Mouse (Mus musculus) C2C12 (cell line): Measurements from ENCODE around the gene Ppp1r21.

ENCODE experiments used
- CTCF ChIP-seq: IDR thresholded peaks from one replicate; pipeline ENCODE4 v1.5.1; 2011; ENCODE audit not compliant: control insufficient read depth, insufficient read depth, insufficient read length
- MAX ChIP-seq: IDR thresholded peaks from one replicate; pipeline ENCODE4 v1.6.1; 2011; ENCODE audit warnings: mild to moderate bottlenecking, control low read depth
- MYOD1 ChIP-seq: IDR thresholded peaks from one replicate; pipeline ENCODE4 v1.6.1; 2011; ENCODE audit warnings: low read depth; ENCODE audit not compliant: control insufficient read depth, insufficient read length
- MYOG ChIP-seq: IDR thresholded peaks from one replicate; pipeline ENCODE4 v1.6.1; 2011; ENCODE audit not compliant: control insufficient read depth, insufficient read length; ENCODE audit errors: extremely low read depth
- USF1 ChIP-seq: IDR thresholded peaks from one replicate; pipeline ENCODE4 v1.6.1; 2011; ENCODE audit warnings: low read depth, mild to moderate bottlenecking, control low read depth, moderate library complexity

DNA sequence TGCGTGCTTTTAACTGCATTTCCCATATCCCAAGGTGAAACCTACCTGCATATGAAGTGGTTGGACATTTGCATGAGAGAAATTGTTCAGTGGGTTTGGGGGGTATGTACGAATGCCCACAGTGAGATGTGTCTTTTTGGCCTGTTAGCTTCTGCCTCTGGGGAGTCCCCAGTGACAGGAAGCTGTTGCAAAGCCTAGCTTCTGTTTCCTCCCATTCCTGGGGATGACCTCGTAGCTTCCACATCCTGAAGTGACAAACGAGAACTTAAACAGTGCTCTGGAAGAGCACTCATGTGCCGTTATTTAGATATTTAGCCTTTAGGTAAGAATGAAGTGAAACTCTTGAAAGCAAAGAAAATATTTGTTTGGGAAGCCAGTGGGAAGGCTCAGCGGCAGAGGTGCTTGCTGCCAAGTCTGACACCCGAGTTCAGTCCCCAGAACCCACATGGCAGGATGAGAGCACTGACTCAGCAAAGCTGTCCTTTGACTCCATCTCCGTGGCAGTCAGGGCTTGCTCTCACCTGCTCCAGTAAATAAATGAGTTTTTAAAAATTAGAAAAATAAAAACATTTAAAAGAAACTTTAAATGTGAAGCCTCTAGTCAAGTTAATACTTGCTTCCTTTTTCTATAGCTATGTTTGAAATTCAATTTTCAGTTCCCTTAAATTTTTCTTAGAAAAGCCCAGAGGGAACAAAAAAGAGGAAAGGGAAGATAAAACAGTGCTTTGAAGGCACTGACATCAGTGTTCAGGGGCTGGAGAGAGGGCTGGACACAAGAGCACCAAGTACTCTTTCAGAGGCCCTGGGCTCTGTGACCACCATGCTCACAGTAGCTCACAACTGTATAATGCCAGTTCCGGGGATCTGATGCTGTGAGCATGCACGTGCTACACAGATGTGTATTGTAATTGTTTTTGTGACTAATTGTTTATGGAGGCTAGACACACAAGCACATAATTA, 21.3 kb downstream of the Ppp1r21 start:
- TF ChIP-seq CTCF = no peak
- no peak for TF ChIP-seq USF1
- no peak for TF ChIP-seq MYOG
- TF ChIP-seq MAX = no peak
- TF ChIP-seq MYOD1 = no peak
